ENCODE assay signal across 24 mouse cellular contexts in genomic region chr9:47391669-47392068, GRCm38 (mm10).
"Had no signal": no experiment of that assay in that cellular context is flagged by ENCODE, and none has a peak within 500 bp of the region (broad histone marks: within the 10 kb centered on the region; RNA-seq: fewer than 3 reads in every experiment).

No protein-coding gene starts in this region.

- DNase-seq: forebrain, postnatal 0 days; gastrocnemius, postnatal 14 days; gastrocnemius, postnatal 36 days; heart, adult 18-20 months; heart, postnatal 14 days; heart, postnatal 36 days; kidney, adult 11 months; kidney, adult 2 months; kidney, adult 9 months; kidney, postnatal 14 days; kidney, postnatal 36 days; layer of hippocampus, adult 9-11 months; layer of hippocampus, postnatal 36 days; left cerebral cortex, postnatal 4 days had no signal

- H3K4me2 ChIP-seq: heart, embryonic 12.5 days; hindbrain, embryonic 13.5 days; hindbrain, embryonic 15.5 days; kidney, embryonic 15.5 days; limb, embryonic 12.5 days; limb, embryonic 15.5 days had no signal

- H3K4me1 ChIP-seq: heart, embryonic 12.5 days; limb, embryonic 12.5 days had no signal

- ATAC-seq: forebrain, postnatal 0 days; hindbrain, postnatal 0 days; intestine, embryonic 16.5 days had no signal

- H3K36me3 ChIP-seq: heart, embryonic 10.5 days; heart, embryonic 12.5 days; hindbrain, embryonic 13.5 days; hindbrain, embryonic 15.5 days; kidney, embryonic 15.5 days; limb, embryonic 12.5 days; limb, embryonic 15.5 days had no signal

- H3K4me3 ChIP-seq: heart, embryonic 10.5 days; heart, embryonic 12.5 days; hindbrain, embryonic 13.5 days; hindbrain, embryonic 15.5 days; kidney, embryonic 15.5 days; limb, embryonic 12.5 days; limb, embryonic 15.5 days had no signal

- H3K9me3 ChIP-seq: heart, embryonic 10.5 days; heart, embryonic 12.5 days; hindbrain, embryonic 13.5 days; hindbrain, embryonic 15.5 days; kidney, embryonic 15.5 days; limb, embryonic 12.5 days; limb, embryonic 15.5 days had no signal

- H3K9ac ChIP-seq: forebrain, postnatal 0 days; heart, embryonic 12.5 days; hindbrain, embryonic 13.5 days; hindbrain, embryonic 15.5 days; kidney, embryonic 15.5 days; limb, embryonic 12.5 days; limb, embryonic 15.5 days had no signal

- H3K27me3 ChIP-seq: hindbrain, embryonic 15.5 days had no signal

- H3K27ac ChIP-seq: heart, embryonic 10.5 days; hindbrain, embryonic 13.5 days; hindbrain, embryonic 15.5 days; hindbrain, postnatal 0 days; kidney, embryonic 15.5 days; kidney, postnatal 0 days; limb, embryonic 12.5 days; limb, embryonic 15.5 days had no signal
